8 mouse cellular contexts compared by ENCODE assay signal in genomic region chr11:54354595-54355563, GRCm38 (mm10). TPM values are rescaled to one million over a fixed set of nuclear protein-coding genes. Genes with fewer than 3 reads are reported as not detected.
DNase-seq lines count a peak whose midpoint lies in the region; ATAC-seq and TF ChIP-seq lines count a peak whose summit lies in the region.

No protein-coding gene starts in this region.

- TF ChIP-seq CTCF in liver, postnatal 0 days (IDR thresholded peaks at IDR 0.05; ENCODE audit: low read depth) = peak; percentile 60

- TF ChIP-seq EP300 in liver, postnatal 0 days (IDR thresholded peaks at IDR 0.05; ENCODE audit: low read depth) = no peak

- H3K27me3 ChIP-seq in kidney, embryonic 16.5 days (ENCODE audit: insufficient read depth, low read length) = no peaks in the 10 kb centered on the region
- H3K27me3 ChIP-seq in hindbrain, embryonic 15.5 days = no peaks in the 10 kb centered on the region
- no peaks in the 10 kb centered on the region for H3K27me3 ChIP-seq in liver, postnatal 0 days (ENCODE audit: insufficient read depth, low read length)

- H3K36me3 ChIP-seq in kidney, embryonic 16.5 days (ENCODE audit: insufficient read depth, low read length) = no peaks in the 10 kb centered on the region
- H3K36me3 ChIP-seq in hindbrain, embryonic 15.5 days = peaks cover 27% of the 10 kb centered on the region; the same call in 1 of the 2 replicates
- no peaks in the 10 kb centered on the region for H3K36me3 ChIP-seq in liver, postnatal 0 days (replicated peaks; ENCODE audit: insufficient read depth, low read length)

- 61% methylated on average over 15 of the region's 15 CpGs for WGBS in kidney, embryonic 16.5 days
- 38% methylated on average over 15 of the region's 15 CpGs for WGBS in hindbrain, embryonic 15.5 days
- WGBS in liver, postnatal 0 days (ENCODE audit: insufficient replicate concordance) = 37% methylated on average over 15 of the region's 15 CpGs

- no peak overlapping the region for H3K9ac ChIP-seq in kidney, embryonic 16.5 days (replicated peaks; ENCODE audit: low read length)
- H3K9ac ChIP-seq in hindbrain, embryonic 15.5 days = no peak overlapping the region
- no peak overlapping the region for H3K9ac ChIP-seq in liver, postnatal 0 days (replicated peaks)

- no peak overlapping the region for H3K4me3 ChIP-seq in kidney, embryonic 16.5 days (ENCODE audit: low read length)
- H3K4me3 ChIP-seq in hindbrain, embryonic 15.5 days = no peak overlapping the region
- no peak overlapping the region for H3K4me3 ChIP-seq in liver, postnatal 0 days (ENCODE audit: low read depth, low read length)

- H3K4me1 ChIP-seq in kidney, embryonic 16.5 days (ENCODE audit: insufficient read depth, low read length) = no peaks in the 10 kb centered on the region
- peaks cover 16% of the 10 kb centered on the region for H3K4me1 ChIP-seq in hindbrain, embryonic 15.5 days (replicated peaks)
- H3K4me1 ChIP-seq in liver, postnatal 0 days (ENCODE audit: insufficient read depth) = 0 out of 2 replicates have a peak, but pooled peaks cover 3% of the 10 kb centered on the region

- no peak overlapping the region for H3K27ac ChIP-seq in kidney, embryonic 16.5 days (ENCODE audit: low read length)
- no peak overlapping the region for H3K27ac ChIP-seq in hindbrain, embryonic 15.5 days (replicated peaks)
- H3K27ac ChIP-seq in liver, postnatal 0 days (ENCODE audit: low read depth) = no peak overlapping the region

- peak; percentile 9 for DNase-seq in kidney, adult 11 months
- DNase-seq in NIH3T3 (ENCODE audit: low read depth) = peak; percentile 75
- DNase-seq in cerebellum, postnatal 36 days = peak; percentile 54 to 69
- peak; percentile 37 for DNase-seq in liver, postnatal 0 days
- DNase-seq in retina, embryonic 14.5 days (ENCODE audit: low spot score) = peak; percentile 91
- no peak for DNase-seq in yolk sac, embryonic 10.5 days (ENCODE audit: low spot score)

- H3K4me2 ChIP-seq in kidney, embryonic 16.5 days (replicated peaks; ENCODE audit: low read depth, low read length) = no peak overlapping the region
- H3K4me2 ChIP-seq in hindbrain, embryonic 15.5 days = no peak overlapping the region
- H3K4me2 ChIP-seq in liver, postnatal 0 days (ENCODE audit: low read depth, low read length) = no peak overlapping the region

- no peak for ATAC-seq in kidney, embryonic 16.5 days (ENCODE audit: low FRiP score, low TSS enrichment)
- ATAC-seq in hindbrain, embryonic 15.5 days (ENCODE audit: low FRiP score, low read depth) = peak; percentile 59; the same call in 1 of the 2 replicates
- peak; percentile 85 for ATAC-seq in liver, postnatal 0 days

- no peaks in the 10 kb centered on the region for H3K9me3 ChIP-seq in kidney, embryonic 16.5 days (ENCODE audit: low read length)
- H3K9me3 ChIP-seq in hindbrain, embryonic 15.5 days = no peaks in the 10 kb centered on the region
- H3K9me3 ChIP-seq in liver, postnatal 0 days (ENCODE audit: low read length) = no peaks in the 10 kb centered on the region

RNA-seq across cellular contexts. Expression of gene Meikin, which starts 15.6 kb away (rescaled TPM):
- polyA plus RNA-seq in kidney, embryonic 16.5 days (2015; fragmentation: Nextera tagmentation; extraction: Ambion mirVana) = not detected in 2 replicates
- polyA plus RNA-seq in hindbrain, embryonic 15.5 days (2015; fragmentation: Nextera tagmentation; extraction: Ambion mirVana) = not detected in 2 replicates
- polyA plus RNA-seq in liver, postnatal 0 days (2015; fragmentation: Nextera tagmentation; extraction: Ambion mirVana) = not detected in 2 replicates

RNA-seq across cellular contexts. Expression of gene Acsl6, which starts 51.3 kb away (rescaled TPM):
- 0.54 and 0.96 TPM in 2 replicates for polyA plus RNA-seq in kidney, embryonic 16.5 days (2015; fragmentation: Nextera tagmentation; extraction: Ambion mirVana)
- polyA plus RNA-seq in hindbrain, embryonic 15.5 days (2015; fragmentation: Nextera tagmentation; extraction: Ambion mirVana) = 44.0 and 45.4 TPM in 2 replicates
- 0.49 and 0.67 TPM in 2 replicates for polyA plus RNA-seq in liver, postnatal 0 days (2015; fragmentation: Nextera tagmentation; extraction: Ambion mirVana)

Comparison
In these comparisons a context has a peak if more than half of its experiments do, and no peak if none do; other contexts are left out.
1. RNA of gene Acsl6, which starts 51.3 kb away (polyA plus RNA-seq): 44.0 to 45.4 TPM in hindbrain, embryonic 15.5 days; 0.54 to 0.96 TPM in kidney, embryonic 16.5 days and 0.49 to 0.67 TPM in liver, postnatal 0 days; every median in the first group is over 10 times any median in the second.